Mouse (Mus musculus): Measurements from ENCODE around the gene Card9.

Gene Card9

GRCm38 (mm10) chr2:26306702-26307101 lies 54.0 kb downstream of the Card9 start:
- DNase-seq (ENCODE audit: low read depth in 2 of 2, low spot score in 2 of 2), result no peak

- no peak for DNase-seq (ENCODE audit: low read depth in 2 of 2, low spot score in 2 of 2)
Observed at GRCm38 (mm10) chr2:26305555-26305954, 55.2 kb downstream of the Card9 start.

- DNase-seq (ENCODE audit: low read depth in 2 of 2, low spot score in 2 of 2), result no peak
Observed at GRCm38 (mm10) chr2:26304711-26305110, 56.0 kb downstream of the Card9 start.

All from CD8-positive naive resting alpha-beta T cell, adult 2 months (primary cell).